Mouse (Mus musculus) right cerebral cortex, postnatal 4 days (tissue): Measurements from ENCODE around the gene Csf3r.
A peak's percentile ranks its signal among the peaks of the same experiment; 100 is the strongest.
"Not testable (repeated sequence)": the region's sequence is repeated elsewhere in the genome, so short reads cannot be mapped to it uniquely, and the experiment has no call there.

ENCODE experiments used
- DNase-seq: peaks from one replicate; pipeline ENCODE4 v3.0.0-alpha.2; 2022

The Csf3r gene

GRCm38 (mm10) chr4:126024303-126024900 lies at the start of gene Csf3r:
Gene Csf3r, plus strand, starts transcription at chr4:126024550.
- no peak for DNase-seq

GRCm38 (mm10) chr4:125977768-125978167 lies 46.6 kb upstream of the Csf3r start:
- peak; percentile 13 for DNase-seq

GRCm38 (mm10) chr4:125983279-125983678 lies 41.1 kb upstream of the Csf3r start:
- no peak for DNase-seq

GRCm38 (mm10) chr4:125985703-125986102 lies 38.6 kb upstream of the Csf3r start:
- not testable (repeated sequence) for DNase-seq

- no peak for DNase-seq
Measured at GRCm38 (mm10) chr4:125987071-125987470, 37.3 kb upstream of the Csf3r start.

- no peak for DNase-seq
Measured at GRCm38 (mm10) chr4:125989061-125989460, 35.3 kb upstream of the Csf3r start.

- DNase-seq: peak; percentile 90
Measured at GRCm38 (mm10) chr4:125990143-125990542, 34.2 kb upstream of the Csf3r start.

GRCm38 (mm10) chr4:125992206-125992605 lies 32.1 kb upstream of the Csf3r start:
- no peak for DNase-seq

- DNase-seq: no peak
Measured at GRCm38 (mm10) chr4:125992906-125993305, 31.4 kb upstream of the Csf3r start.

- no peak for DNase-seq
Measured at GRCm38 (mm10) chr4:125996576-125996975, 27.8 kb upstream of the Csf3r start.

- no peak for DNase-seq
Measured at GRCm38 (mm10) chr4:125997826-125998225, 26.5 kb upstream of the Csf3r start.

GRCm38 (mm10) chr4:126001311-126002199 lies 22.8 kb upstream of the Csf3r start:
- DNase-seq: no peak

GRCm38 (mm10) chr4:126017676-126018332 lies 6.5 kb upstream of the Csf3r start:
- no peak for DNase-seq

GRCm38 (mm10) chr4:126018966-126019538 lies 5.3 kb upstream of the Csf3r start:
- DNase-seq: no peak

- no peak for DNase-seq
Measured at GRCm38 (mm10) chr4:126025801-126026200, 1.5 kb downstream of the Csf3r start.

- no peak for DNase-seq
Measured at GRCm38 (mm10) chr4:126027980-126028379, 3.6 kb downstream of the Csf3r start.

- DNase-seq: no peak
Measured at GRCm38 (mm10) chr4:126029042-126029441, 4.7 kb downstream of the Csf3r start.

GRCm38 (mm10) chr4:126030705-126031104 lies 6.4 kb downstream of the Csf3r start:
- no peak for DNase-seq

- DNase-seq: no peak
Measured at GRCm38 (mm10) chr4:126035413-126035812, 11.1 kb downstream of the Csf3r start.

GRCm38 (mm10) chr4:126046851-126047585 lies 22.7 kb downstream of the Csf3r start, which contains the start of gene Mrps15:
Gene Mrps15, plus strand, starts transcription at chr4:126046925.
- peak; percentile 81 for DNase-seq

- DNase-seq: no peak
Measured at GRCm38 (mm10) chr4:126051617-126052016, 27.3 kb downstream of the Csf3r start.
